Mouse (Mus musculus) layer of hippocampus, postnatal 14 days (tissue): ENCODE measurements around the gene Hoxb8. TPM values are rescaled to one million over a fixed set of nuclear protein-coding genes. Genes with fewer than 3 reads are reported as not detected.

Source experiments
- DNase-seq, 2 experiments: peaks; one replicate each; pipeline ENCODE4 v3.0.0; 2021 to 2022; ENCODE audit warnings: low spot score in 2 of 2, mixed read lengths in 1 of 2
- microRNA-seq, 2 experiments: library from miRNA; unstranded; fragments of <30 nt; microRNA quantifications; one replicate each; pipeline ENCODE4 v1.2.0; 2021
- total RNA-seq, 2 experiments: library from RNA; stranded (reverse); gene quantifications; 2 replicates each; pipeline ENCODE4 v1.2.3; 2021

The Hoxb8 gene
- total RNA-seq, 2 experiments from 2014 or later: not detected

GRCm38 (mm10) chr11:96327122-96327521 lies 45.4 kb downstream of the Hoxb8 start:
- DNase-seq: no peak

- DNase-seq: no peak
Measured at GRCm38 (mm10) chr11:96327750-96328149, 46.0 kb downstream of the Hoxb8 start.

- no peak for DNase-seq
Measured at GRCm38 (mm10) chr11:96328605-96329004, 46.9 kb downstream of the Hoxb8 start.

- DNase-seq: no peak
Measured at GRCm38 (mm10) chr11:96332105-96332504, 50.4 kb downstream of the Hoxb8 start.

GRCm38 (mm10) chr11:96332618-96333032 lies 50.9 kb downstream of the Hoxb8 start:
- no peak for DNase-seq

- DNase-seq: no peak
Measured at GRCm38 (mm10) chr11:96333241-96334001, 51.7 kb downstream of the Hoxb8 start.

GRCm38 (mm10) chr11:96334002-96334364 lies 52.3 kb downstream of the Hoxb8 start:
- DNase-seq: no peak

Small RNA genes within 50 kb of the gene (microRNA-seq; reads per million reads assigned to microRNA genes)
- gene Mir10a (4.5 to 10.2 reads per million in 2 experiments), gene Mir196a-1 (0 to 0.68 reads per million in 2 experiments)

Other genes with a start within 250 kb of the Hoxb8 start
- 10 to 100 TPM; 84.2 to 90.8 TPM for gene Snf8, start 247.0 kb upstream of the Hoxb8 start, total RNA-seq
- 10 to 100 TPM; 54.4 to 55.3 TPM for gene Ube2z, start 216.5 kb upstream of the Hoxb8 start, total RNA-seq
- gene Atp5g1, start 206.2 kb upstream of the Hoxb8 start, total RNA-seq: 100 to 1,000 TPM; 585 to 616 TPM
- gene Calcoco2, start 169.9 kb upstream of the Hoxb8 start, total RNA-seq: under 1 TPM in 1 of 2 experiments, not detected in 1; 0.21 TPM
- gene Ttll6, start 148.1 kb upstream of the Hoxb8 start, total RNA-seq: 1 to 10 TPM in 1 of 2 experiments, under 1 TPM in 1; 0.41 to 1.1 TPM
- gene Hoxb13, start 87.6 kb upstream of the Hoxb8 start, total RNA-seq: not detected
- not detected for gene Hoxb9, start 10.4 kb upstream of the Hoxb8 start, total RNA-seq
- gene Hoxb7, start 4.7 kb downstream of the Hoxb8 start, total RNA-seq: not detected
- not detected for gene Hoxb6, start 10.6 kb downstream of the Hoxb8 start, total RNA-seq
- not detected for gene Hoxb5, start 21.4 kb downstream of the Hoxb8 start, total RNA-seq
- not detected for gene Hoxb4, start 36.4 kb downstream of the Hoxb8 start, total RNA-seq
- not detected for gene Hoxb3, start 41.4 kb downstream of the Hoxb8 start, total RNA-seq
- gene Hoxb2, start 68.6 kb downstream of the Hoxb8 start, total RNA-seq: not detected
- not detected for gene Hoxb1, start 83.8 kb downstream of the Hoxb8 start, total RNA-seq
- gene Skap1, start 182.7 kb downstream of the Hoxb8 start, total RNA-seq: 1 to 10 TPM in 1 of 2 experiments, under 1 TPM in 1; 0.78 to 1.5 TPM